ENCODE assay signal across 9 mouse cellular contexts in the genomic region with DNA sequence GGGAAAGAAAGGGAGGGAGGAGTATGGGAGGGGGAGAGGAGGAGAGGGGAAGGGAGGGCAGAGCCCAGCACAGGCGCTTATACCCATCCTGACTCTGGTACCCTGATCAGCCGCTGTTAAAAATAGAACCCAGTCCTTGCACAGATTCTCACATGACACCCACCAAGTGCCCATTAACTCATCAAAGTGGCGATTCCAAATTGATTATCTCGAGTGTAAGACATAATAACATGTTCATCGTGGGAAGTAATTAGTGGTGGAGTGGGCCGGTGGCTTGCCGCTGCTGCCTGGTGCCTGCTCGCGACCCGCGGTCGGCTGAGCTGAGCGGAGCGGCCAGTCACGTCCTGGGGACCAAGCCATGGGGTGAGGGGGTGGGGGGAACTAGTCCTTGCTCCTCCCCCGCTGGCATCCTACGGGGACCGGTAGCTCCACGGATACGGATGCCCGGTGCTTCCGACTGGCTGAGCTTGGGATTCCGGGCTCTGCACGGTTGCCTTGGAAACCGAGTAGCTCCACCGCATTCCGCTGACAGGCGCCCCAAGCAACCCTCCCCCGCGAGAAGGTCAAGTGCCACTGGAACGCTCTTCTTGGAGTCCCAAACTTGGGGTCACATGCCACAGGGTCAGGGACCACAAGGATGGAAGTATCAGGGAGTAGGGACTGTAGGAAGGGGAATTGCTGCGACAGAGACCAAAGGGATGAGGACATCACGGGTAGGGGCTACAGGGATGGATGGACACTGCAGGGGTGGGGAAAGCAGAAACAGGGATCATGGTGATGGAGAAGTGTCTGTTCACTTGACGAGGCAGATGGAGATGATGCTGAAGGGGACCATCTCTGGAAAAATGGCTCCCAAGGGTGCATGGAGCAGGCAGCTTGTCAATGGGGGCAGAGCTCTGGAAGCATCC.
A peak's percentile ranks its signal among the peaks of the same experiment; 100 is the strongest.
DNase-seq lines count a peak whose midpoint lies in the region; ATAC-seq and TF ChIP-seq lines count a peak whose summit lies in the region.
"Had no signal": no experiment of that assay in that cellular context is flagged by ENCODE, and none has a peak within 500 bp of the region (broad histone marks: within the 10 kb centered on the region; RNA-seq: fewer than 3 reads in every experiment).

No protein-coding gene starts in this region.

- H3K27me3 ChIP-seq in heart, postnatal 0 days (ENCODE audit: control insufficient read depth, insufficient read depth, low read length): peaks cover 48% of the 10 kb centered on the region
- H3K27me3 ChIP-seq in hindbrain, embryonic 10.5 days (ENCODE audit: insufficient read depth, poor library complexity, severe bottlenecking): peaks cover 72% of the 10 kb centered on the region

- no peaks in the 10 kb centered on the region for H3K9me3 ChIP-seq in heart, postnatal 0 days (replicated peaks; ENCODE audit: control insufficient read depth, low read length)
- H3K9me3 ChIP-seq in hindbrain, embryonic 10.5 days: no peaks in the 10 kb centered on the region
- H3K9me3 ChIP-seq: liver, embryonic 13.5 days had no signal

- no peak for TF ChIP-seq POLR2A in olfactory bulb, adult 2 months (IDR thresholded peaks at IDR 0.05; ENCODE audit: insufficient read depth, low read depth, low read length)

- TF ChIP-seq EP300 in heart, postnatal 0 days (IDR thresholded peaks at IDR 0.05; ENCODE audit: low read depth): no peak

- WGBS in heart, postnatal 0 days: 1% methylated on average over 34 of the region's 34 CpGs
- under 1% methylated on average over 34 of the region's 34 CpGs for WGBS in hindbrain, embryonic 10.5 days
- 2% methylated on average over 34 of the region's 34 CpGs for WGBS in olfactory bulb, adult 2 months

- TF ChIP-seq CTCF in heart, postnatal 0 days (IDR thresholded peaks at IDR 0.05; ENCODE audit: low read depth): no peak
- TF ChIP-seq CTCF in olfactory bulb, adult 2 months (IDR thresholded peaks at IDR 0.05; ENCODE audit: insufficient read depth, low read depth, low read length): no peak

- DNase-seq in heart, postnatal 0 days (ENCODE audit: low spot score): no peak
- DNase-seq in heart, adult 8-10 months (ENCODE audit: low spot score): no peak
- DNase-seq in cerebellum, postnatal 14 days: peak; percentile 65 to 69
- peak; percentile 80 for DNase-seq in hindbrain, embryonic 10.5 days (ENCODE audit: low spot score)
- DNase-seq in left cerebral cortex, adult 18-20 months (ENCODE audit: low spot score in 2 of 2): peak; percentile 56 to 79
- no peak for DNase-seq in lung, postnatal 14 days
- DNase-seq: liver, embryonic 13.5 days had no signal

- H3K9ac ChIP-seq in heart, postnatal 0 days (replicated peaks; ENCODE audit: low read depth, low read length): no peak overlapping the region
- H3K9ac ChIP-seq: liver, embryonic 13.5 days had no signal

- H3K4me2 ChIP-seq in heart, postnatal 0 days (ENCODE audit: low read depth, low read length): 0 out of 2 replicates have a peak overlapping the region, but pooled peaks have one; percentile 13
- H3K4me2 ChIP-seq: liver, embryonic 13.5 days had no signal

- H3K4me3 ChIP-seq in heart, postnatal 0 days (ENCODE audit: low read depth, low read length): peak overlapping the region; percentile 14; the same call in 1 of the 2 replicates
- peak overlapping the region; percentile 53 for H3K4me3 ChIP-seq in hindbrain, embryonic 10.5 days
- H3K4me3 ChIP-seq in olfactory bulb, adult 2 months (ENCODE audit: insufficient read depth, low read depth, low read length): peak overlapping the region; percentile 42
- H3K4me3 ChIP-seq: liver, embryonic 13.5 days had no signal

- peaks cover 4% of the 10 kb centered on the region; the same call in 1 of the 2 replicates for H3K4me1 ChIP-seq in heart, postnatal 0 days (ENCODE audit: control insufficient read depth, insufficient read depth)
- peaks cover 57% of the 10 kb centered on the region for H3K4me1 ChIP-seq in hindbrain, embryonic 10.5 days (replicated peaks)
- peaks cover 27% of the 10 kb centered on the region for H3K4me1 ChIP-seq in olfactory bulb, adult 2 months (ENCODE audit: control insufficient read depth, insufficient read depth, low read length)

- H3K36me3 ChIP-seq in heart, postnatal 0 days (replicated peaks; ENCODE audit: control insufficient read depth, insufficient read depth, low read length): no peaks in the 10 kb centered on the region
- H3K36me3 ChIP-seq in hindbrain, embryonic 10.5 days: no peaks in the 10 kb centered on the region
- H3K36me3 ChIP-seq: liver, embryonic 13.5 days had no signal

- no peak for ATAC-seq in heart, postnatal 0 days (ENCODE audit: insufficient read depth, low read depth)
- no peak for ATAC-seq in megakaryocyte progenitor cell, adult 5-6 weeks (replicated peaks; ENCODE audit: poor library complexity)

- H3K27ac ChIP-seq in heart, postnatal 0 days (ENCODE audit: low read depth): no peak overlapping the region
- H3K27ac ChIP-seq in hindbrain, embryonic 10.5 days: peak overlapping the region; percentile 62
- 0 out of 2 replicates have a peak overlapping the region, but pooled peaks have one; percentile 49 for H3K27ac ChIP-seq in olfactory bulb, adult 2 months (ENCODE audit: insufficient read depth, low read depth, low read length)
- H3K27ac ChIP-seq: liver, embryonic 13.5 days had no signal

Comparison
In these comparisons a context has a peak if more than half of its experiments do, and no peak if none do; other contexts are left out.
1. DNase-seq: peak in cerebellum, postnatal 14 days (2 of 2), hindbrain, embryonic 10.5 days (single experiment) and left cerebral cortex, adult 18-20 months (2 of 2); none in heart, postnatal 0 days (single experiment), heart, adult 8-10 months (single experiment) and lung, postnatal 14 days (single experiment).
2. Peak in every context shown above with its lines, with median percentiles within 50 percentile points of each other: H3K4me3 ChIP-seq.